Mouse (Mus musculus) forebrain, embryonic 15.5 days (tissue): ENCODE measurements at regions not wholly inside any gene's neighbourhood (a gene's known extent, or its start where the extent isn't known, plus 50 kb on each side); places are given as distances from the start of the nearest gene placed in this dataset.

Source experiments
- ATAC-seq: fragments of 200-750 bp; cut with Nextera tagmentation; replicated peaks from 2 replicates; pipeline ENCODE4 v1.8.0; 2017; ENCODE audit warnings: mild to moderate bottlenecking, moderate TSS enrichment, moderate library complexity
- H3K27ac ChIP-seq: fragments of 300-500 bp; sonication (generic); replicated peaks from 2 replicates; pipeline ENCODE4 v1.5.1; 2015; ENCODE audit warnings: mild to moderate bottlenecking, inconsistent platforms
- H3K27me3 ChIP-seq: fragments of 300-500 bp; sonication (generic); 2 replicates; pipeline ENCODE4 v1.6.1; 2015; ENCODE audit warnings: inconsistent platforms
- H3K36me3 ChIP-seq: fragments of 300-500 bp; sonication (generic); 2 replicates; pipeline ENCODE4 v1.6.1; 2015; ENCODE audit warnings: mild to moderate bottlenecking, inconsistent platforms
- H3K4me1 ChIP-seq: fragments of 300-500 bp; sonication (generic); 2 replicates; pipeline ENCODE4 v1.6.1; 2015; ENCODE audit warnings: inconsistent platforms
- H3K4me2 ChIP-seq: fragments of 300-500 bp; sonication (generic); replicated peaks from 2 replicates; pipeline ENCODE4 v1.6.1; 2015; ENCODE audit warnings: mild to moderate bottlenecking, inconsistent platforms
- H3K4me3 ChIP-seq: fragments of 300-500 bp; sonication (generic); 2 replicates; pipeline ENCODE4 v1.5.1; 2015; ENCODE audit warnings: mild to moderate bottlenecking, inconsistent platforms
- H3K9ac ChIP-seq: fragments of 300-500 bp; sonication (generic); replicated peaks from 2 replicates; pipeline ENCODE4 v1.6.1; 2015; ENCODE audit warnings: mild to moderate bottlenecking, inconsistent platforms
- H3K9me3 ChIP-seq: fragments of 300-500 bp; sonication (generic); 2 replicates; pipeline ENCODE4 v1.6.1; 2016; ENCODE audit warnings: inconsistent platforms
- WGBS: fragments of 180-500 bp; shearing (Covaris S2); methylation state at CpG from one replicate; pipeline ENCODE4 v1.1.7; 2015; ENCODE audit warnings: mixed read lengths; 5-methylcytosine and 5-hydroxymethylcytosine counted together

- Histone ChIP-seq H3K9ac (0 out of 2 replicates have a peak overlapping the region, but pooled peaks have one; percentile 17), H3K4me1 (peaks cover 21% of the 10 kb centered on the region), H3K4me2 (peak overlapping the region; percentile 40), H3K27ac (no peak overlapping the region), H3K9me3 (no peaks in the 10 kb centered on the region), H3K4me3 (peak overlapping the region; percentile 28), H3K36me3 (no peaks in the 10 kb centered on the region), H3K27me3 (peaks cover 4% of the 10 kb centered on the region; the same call in 1 of the 2 replicates)
- 0 out of 2 replicates have a peak, but pooled peaks have one; percentile 48 for ATAC-seq
- 11% methylated on average over 22 of the region's 22 CpGs for WGBS
Measured at GRCm38 (mm10) chr15:96170986-96171769, 116.1 kb upstream of the Arid2 start.

GRCm38 (mm10) chr15:96177911-96178310 is 109.4 kb upstream of the Arid2 start:
- no peaks in the 10 kb centered on the region for H3K27me3 ChIP-seq
- no peaks in the 10 kb centered on the region for H3K36me3 ChIP-seq
- H3K27ac ChIP-seq = peak overlapping the region; percentile 57; the same call in 1 of the 2 replicates
- H3K4me2 ChIP-seq = no peak overlapping the region
- no peak overlapping the region for H3K9ac ChIP-seq
- 48% methylated on average over 9 of the region's 9 CpGs for WGBS
- no peaks in the 10 kb centered on the region for H3K9me3 ChIP-seq
- ATAC-seq = no peak
- H3K4me3 ChIP-seq = no peak overlapping the region
- peaks cover 15% of the 10 kb centered on the region for H3K4me1 ChIP-seq

GRCm38 (mm10) chr15:96178374-96179109 is 108.8 kb upstream of the Arid2 start:
- Histone ChIP-seq H3K36me3 (no peaks in the 10 kb centered on the region), H3K27me3 (no peaks in the 10 kb centered on the region), H3K27ac (peak overlapping the region; percentile 57)

GRCm38 (mm10) chr15:96179511-96179910 is 107.8 kb upstream of the Arid2 start:
- WGBS = 81% methylated on average over 5 of the region's 5 CpGs
- no peaks in the 10 kb centered on the region for H3K27me3 ChIP-seq
- H3K4me3 ChIP-seq = no peak overlapping the region
- no peaks in the 10 kb centered on the region for H3K36me3 ChIP-seq
- H3K4me1 ChIP-seq = peaks cover 15% of the 10 kb centered on the region
- no peaks in the 10 kb centered on the region for H3K9me3 ChIP-seq
- no peak for ATAC-seq
- no peak overlapping the region for H3K9ac ChIP-seq
- H3K4me2 ChIP-seq = no peak overlapping the region
- H3K27ac ChIP-seq = no peak overlapping the region

More at GRCm38 (mm10) chr15:96178374-96179109, 108.8 kb upstream of the Arid2 start:
- 13% methylated on average over 8 of the region's 8 CpGs for WGBS
- peaks cover 15% of the 10 kb centered on the region for H3K4me1 ChIP-seq
- peak; percentile 80 for ATAC-seq
- H3K9me3 ChIP-seq = no peaks in the 10 kb centered on the region
- no peak overlapping the region for H3K9ac ChIP-seq
- no peak overlapping the region for H3K4me2 ChIP-seq
- H3K4me3 ChIP-seq = no peak overlapping the region

GRCm38 (mm10) chr15:96180036-96180435 is 107.3 kb upstream of the Arid2 start:
- Histone ChIP-seq H3K4me1 (peaks cover 15% of the 10 kb centered on the region), H3K4me2 (no peak overlapping the region), H3K27ac (no peak overlapping the region), H3K27me3 (no peaks in the 10 kb centered on the region), H3K9ac (no peak overlapping the region), H3K4me3 (no peak overlapping the region), H3K36me3 (no peaks in the 10 kb centered on the region), H3K9me3 (no peaks in the 10 kb centered on the region)
- no peak for ATAC-seq
- 88% methylated on average over 5 of the region's 5 CpGs for WGBS

GRCm38 (mm10) chr15:96180977-96181376 is 106.3 kb upstream of the Arid2 start:
- no peaks in the 10 kb centered on the region for H3K27me3 ChIP-seq
- H3K36me3 ChIP-seq = no peaks in the 10 kb centered on the region
- H3K4me1 ChIP-seq = peaks cover 15% of the 10 kb centered on the region

GRCm38 (mm10) chr15:96182313-96182712 is 105.0 kb upstream of the Arid2 start:
- 89% methylated on average over 5 of the region's 5 CpGs for WGBS
- Histone ChIP-seq H3K4me3 (no peak overlapping the region), H3K9ac (no peak overlapping the region), H3K27ac (no peak overlapping the region), H3K9me3 (no peaks in the 10 kb centered on the region), H3K4me2 (no peak overlapping the region), H3K4me1 (peaks cover 15% of the 10 kb centered on the region), H3K27me3 (no peaks in the 10 kb centered on the region), H3K36me3 (no peaks in the 10 kb centered on the region)
- ATAC-seq = no peak

More at GRCm38 (mm10) chr15:96180977-96181376, 106.3 kb upstream of the Arid2 start:
- H3K27ac ChIP-seq = no peak overlapping the region
- H3K9ac ChIP-seq = no peak overlapping the region
- H3K4me3 ChIP-seq = no peak overlapping the region
- ATAC-seq = no peak
- 90% methylated on average over 8 of the region's 8 CpGs for WGBS
- no peaks in the 10 kb centered on the region for H3K9me3 ChIP-seq
- H3K4me2 ChIP-seq = no peak overlapping the region

GRCm38 (mm10) chr15:96183069-96183468 is 104.2 kb upstream of the Arid2 start:
- WGBS = 83% methylated on average over 6 of the region's 6 CpGs
- Histone ChIP-seq H3K4me1 (peaks cover 11% of the 10 kb centered on the region), H3K36me3 (no peaks in the 10 kb centered on the region), H3K9ac (no peak overlapping the region), H3K27me3 (no peaks in the 10 kb centered on the region), H3K9me3 (no peaks in the 10 kb centered on the region), H3K27ac (no peak overlapping the region), H3K4me2 (no peak overlapping the region), H3K4me3 (no peak overlapping the region)
- ATAC-seq = no peak

- Histone ChIP-seq H3K36me3 (no peaks in the 10 kb centered on the region), H3K4me3 (no peak overlapping the region), H3K9ac (no peak overlapping the region), H3K4me2 (no peak overlapping the region), H3K9me3 (no peaks in the 10 kb centered on the region), H3K27ac (no peak overlapping the region), H3K4me1 (no peaks in the 10 kb centered on the region), H3K27me3 (no peaks in the 10 kb centered on the region)
- no peak for ATAC-seq
- WGBS = 79% methylated on average over 8 of the region's 8 CpGs
Measured at GRCm38 (mm10) chr15:96184666-96185065, 102.7 kb upstream of the Arid2 start.

- ATAC-seq = no peak; the same call in 1 of the 2 replicates
- Histone ChIP-seq H3K36me3 (no peaks in the 10 kb centered on the region), H3K27me3 (no peaks in the 10 kb centered on the region), H3K4me1 (no peaks in the 10 kb centered on the region), H3K4me2 (no peak overlapping the region), H3K27ac (no peak overlapping the region), H3K9ac (no peak overlapping the region), H3K4me3 (no peak overlapping the region), H3K9me3 (no peaks in the 10 kb centered on the region)
- WGBS = 30% methylated on average over 4 of the region's 4 CpGs
Measured at GRCm38 (mm10) chr15:96185429-96185828, 101.9 kb upstream of the Arid2 start.

GRCm38 (mm10) chr15:96185901-96186300 is 101.4 kb upstream of the Arid2 start:
- H3K4me2 ChIP-seq = no peak overlapping the region
- H3K36me3 ChIP-seq = no peaks in the 10 kb centered on the region
- WGBS = 29% methylated on average over 5 of the region's 6 CpGs
- no peak overlapping the region for H3K9ac ChIP-seq
- no peaks in the 10 kb centered on the region for H3K9me3 ChIP-seq
- H3K4me3 ChIP-seq = no peak overlapping the region
- no peak for ATAC-seq
- no peaks in the 10 kb centered on the region for H3K27me3 ChIP-seq
- H3K27ac ChIP-seq = no peak overlapping the region
- H3K4me1 ChIP-seq = no peaks in the 10 kb centered on the region

GRCm38 (mm10) chr15:96189551-96189950 is 97.8 kb upstream of the Arid2 start:
- H3K36me3 ChIP-seq = no peaks in the 10 kb centered on the region
- WGBS = 88% methylated on average over 2 of the region's 2 CpGs
- no peaks in the 10 kb centered on the region for H3K27me3 ChIP-seq
- H3K4me3 ChIP-seq = no peak overlapping the region
- H3K4me2 ChIP-seq = no peak overlapping the region
- H3K9ac ChIP-seq = no peak overlapping the region
- H3K27ac ChIP-seq = no peak overlapping the region
- ATAC-seq = no peak
- H3K9me3 ChIP-seq = no peaks in the 10 kb centered on the region
- no peaks in the 10 kb centered on the region for H3K4me1 ChIP-seq
